Mouse (Mus musculus) liver, embryonic 14.5 days (tissue): Measurements from ENCODE around the gene Macrod1.

ENCODE experiments used
- CTCF ChIP-seq: IDR thresholded peaks from 2 replicates; pipeline ENCODE4 v1.5.1; 2016; ENCODE audit warnings: antibody characterized with exemption, low read depth, control low read depth
- EP300 ChIP-seq: IDR thresholded peaks from 2 replicates; pipeline ENCODE4 v1.6.1; 2016; ENCODE audit warnings: antibody characterized with exemption, low read depth

DNA sequence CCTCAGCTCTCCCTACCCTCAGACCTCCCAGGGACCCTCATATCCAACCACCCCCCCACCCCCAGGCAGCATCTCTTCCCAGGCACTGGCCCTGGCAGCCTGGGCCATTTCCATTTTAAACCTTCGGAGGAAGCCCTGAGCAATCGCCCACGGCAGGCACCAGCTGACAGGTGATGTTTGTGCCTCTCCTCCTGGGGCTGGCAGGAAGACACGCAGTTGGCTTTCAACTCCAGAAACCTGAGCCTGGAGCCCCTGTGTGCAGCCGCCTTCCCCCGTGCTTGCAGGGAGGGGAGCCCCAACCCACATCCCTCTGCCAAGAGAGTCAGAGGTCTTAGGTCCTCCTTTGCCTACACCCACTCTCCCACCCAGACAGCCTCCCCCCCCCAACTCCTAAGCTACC lies 107.6 kb downstream of the Macrod1 start:
- TF ChIP-seq CTCF (no peak), EP300 (no peak)
